Mouse (Mus musculus) MN1 (cell line): ENCODE data around the gene Ctnnbl1.

Experiments
- DNase-seq: peaks from one replicate; pipeline ENCODE4 v3.0.0-alpha.2; 2016; ENCODE audit warnings: low spot score

Gene Ctnnbl1

DNA sequence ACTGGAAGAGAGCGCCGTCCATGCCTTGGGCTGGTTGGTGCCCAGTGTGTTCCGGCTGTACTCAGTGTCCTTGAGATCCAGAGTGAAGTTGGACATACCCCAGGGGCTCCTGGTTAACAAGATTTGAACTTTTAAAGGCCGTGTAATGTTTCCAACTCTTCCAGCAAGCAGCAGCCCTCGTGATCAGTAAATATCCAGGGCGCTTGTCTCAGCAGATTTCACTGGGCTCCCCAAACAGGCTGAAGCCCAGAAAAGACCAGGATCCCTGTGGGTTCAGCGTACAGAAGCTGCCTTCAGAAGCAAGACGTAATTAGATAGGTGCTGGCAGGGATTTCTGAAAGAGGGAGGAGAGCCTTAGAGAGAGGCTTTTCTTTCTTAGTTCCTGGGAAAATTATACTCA is 137.9 kb downstream of the Ctnnbl1 start:
- no peak for DNase-seq

- DNase-seq: no peak
Measured at GRCm38 (mm10) chr2:157877394-157877793, 140.2 kb downstream of the Ctnnbl1 start.

DNA sequence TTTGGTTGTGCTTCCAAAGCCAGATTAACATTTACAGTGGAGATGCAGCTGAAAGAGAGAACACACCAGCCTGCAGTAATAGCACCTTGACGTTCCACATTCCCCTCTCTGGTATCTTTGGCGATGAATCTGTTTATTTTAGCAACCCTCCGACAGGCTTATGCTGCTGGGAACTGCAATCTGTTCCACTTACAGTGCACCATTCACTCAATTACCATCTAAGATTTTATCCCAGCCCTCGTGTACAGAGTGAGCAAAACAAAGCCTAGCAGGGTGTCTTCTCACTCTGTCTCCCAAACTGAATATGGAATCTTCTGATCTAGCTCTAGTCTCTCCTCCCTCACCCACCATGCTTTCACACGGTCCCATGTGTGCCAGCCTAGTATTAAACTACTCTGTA is 140.8 kb downstream of the Ctnnbl1 start:
- no peak for DNase-seq

DNA sequence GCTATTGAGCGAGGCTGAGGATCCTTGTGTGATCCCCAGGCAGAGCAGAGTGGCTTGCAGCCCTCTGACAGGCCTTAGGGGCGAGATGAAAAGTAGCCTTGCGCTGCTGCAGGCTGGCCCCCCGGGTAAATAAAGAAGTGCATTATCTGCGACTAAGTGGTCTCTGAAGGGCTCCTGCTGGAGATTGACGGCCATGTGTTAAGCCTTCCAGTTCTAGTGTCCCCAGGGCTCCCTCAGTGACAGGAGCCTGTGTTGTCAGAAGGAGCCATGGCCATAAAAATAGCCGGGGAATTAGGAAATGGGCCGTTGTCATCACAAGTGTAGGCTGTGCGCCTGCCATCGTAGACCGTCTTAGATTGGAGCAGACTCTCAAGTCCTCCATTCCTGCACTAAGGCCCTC is 144.7 kb downstream of the Ctnnbl1 start:
- no peak for DNase-seq

DNA sequence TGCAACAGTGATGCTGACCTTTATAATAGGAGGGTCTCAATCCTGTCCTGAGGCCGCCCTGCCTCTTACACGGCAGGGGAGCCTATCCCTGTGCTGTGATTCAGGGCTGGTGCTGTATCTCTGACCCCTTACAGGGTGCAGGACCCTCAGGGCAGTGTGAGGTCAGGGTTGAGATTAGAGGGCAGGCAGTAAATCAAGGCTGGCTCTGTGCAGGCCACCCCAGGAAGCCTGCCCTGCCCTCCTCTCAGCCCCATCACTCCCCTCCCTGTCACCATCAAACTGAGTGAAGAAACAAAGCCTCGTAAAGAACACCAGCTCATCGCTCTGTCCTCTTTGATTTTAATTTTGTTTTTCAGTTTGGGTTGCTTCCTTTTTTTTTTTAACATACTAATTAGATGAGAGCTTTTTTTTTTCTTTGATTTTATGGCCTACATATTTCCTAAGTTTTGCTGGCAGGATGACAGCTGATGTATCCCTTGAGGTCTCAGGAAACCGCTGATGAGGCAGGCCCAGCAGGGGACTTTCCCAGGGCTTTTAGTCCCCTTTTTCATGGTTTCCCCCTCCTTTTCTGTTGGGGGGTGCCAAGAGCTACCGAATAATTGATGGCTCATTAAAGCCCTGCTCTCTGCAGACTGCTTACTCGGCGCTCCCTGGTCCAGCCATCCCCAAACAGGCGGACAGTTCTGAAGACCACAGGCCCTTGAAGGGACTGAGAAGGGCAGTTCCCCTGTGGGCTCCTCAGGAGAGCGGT is 150.2 kb downstream of the Ctnnbl1 start:
- peak; percentile 57 for DNase-seq

DNA sequence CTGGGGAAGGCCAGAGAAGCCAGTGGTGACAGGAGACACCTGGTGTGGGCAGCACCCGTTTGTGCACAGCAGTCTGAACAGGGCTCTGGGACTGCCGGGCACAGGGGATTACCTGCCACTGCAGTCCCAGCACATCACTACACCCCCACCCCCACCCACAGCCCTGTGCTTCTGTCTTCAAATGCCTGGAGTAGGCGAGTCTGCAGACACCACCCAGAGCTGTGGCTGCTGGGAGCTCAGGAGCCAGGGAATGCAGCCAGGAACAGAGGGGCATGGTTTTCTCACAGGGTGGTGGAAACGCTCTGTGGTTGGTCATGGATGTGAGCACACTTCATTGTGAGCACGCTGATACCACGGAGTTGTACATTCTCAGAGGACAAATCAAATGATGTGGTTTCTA is 154.0 kb downstream of the Ctnnbl1 start:
- no peak for DNase-seq

DNA sequence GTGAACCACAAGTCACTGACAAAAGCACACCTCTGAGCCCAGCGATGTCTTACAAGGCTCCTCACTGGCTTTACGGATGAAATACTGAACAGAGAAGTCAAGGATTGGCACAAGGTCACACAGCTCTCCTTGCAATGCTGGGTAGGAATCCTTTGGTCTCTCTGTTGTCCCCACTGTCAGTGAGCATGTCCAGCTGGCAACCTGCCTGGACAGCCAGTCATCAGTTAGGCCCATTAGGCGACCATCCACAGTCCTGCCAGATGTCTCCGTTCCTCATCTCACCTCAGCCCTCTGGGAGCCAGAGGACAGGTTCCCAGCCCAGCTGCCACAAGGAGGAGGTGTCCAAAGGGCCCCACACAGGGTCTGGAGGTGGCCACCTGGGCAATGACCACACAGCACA is 159.9 kb downstream of the Ctnnbl1 start:
- DNase-seq: peak; percentile 60

GRCm38 (mm10) chr2:157913204-157913636 is 176.0 kb downstream of the Ctnnbl1 start:
- no peak for DNase-seq

DNA sequence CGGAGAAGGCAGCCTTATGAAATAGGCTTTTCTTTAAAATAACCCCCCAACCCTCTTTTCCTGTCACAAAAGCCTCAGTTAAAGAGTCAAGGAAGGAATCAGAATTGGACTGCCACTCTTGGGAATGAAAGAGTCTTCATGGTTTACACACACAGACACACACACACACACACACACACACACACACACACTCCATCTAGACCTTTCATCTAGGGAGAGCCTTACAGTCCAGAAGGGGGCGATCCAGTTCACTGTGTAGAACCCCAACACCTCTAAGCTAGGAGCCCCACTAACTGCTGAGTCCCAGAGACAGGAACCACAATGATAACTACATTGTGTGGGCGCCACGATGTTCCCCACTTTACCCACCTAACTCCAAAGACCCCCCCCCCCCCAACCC is 176.5 kb downstream of the Ctnnbl1 start:
- no peak for DNase-seq

DNA sequence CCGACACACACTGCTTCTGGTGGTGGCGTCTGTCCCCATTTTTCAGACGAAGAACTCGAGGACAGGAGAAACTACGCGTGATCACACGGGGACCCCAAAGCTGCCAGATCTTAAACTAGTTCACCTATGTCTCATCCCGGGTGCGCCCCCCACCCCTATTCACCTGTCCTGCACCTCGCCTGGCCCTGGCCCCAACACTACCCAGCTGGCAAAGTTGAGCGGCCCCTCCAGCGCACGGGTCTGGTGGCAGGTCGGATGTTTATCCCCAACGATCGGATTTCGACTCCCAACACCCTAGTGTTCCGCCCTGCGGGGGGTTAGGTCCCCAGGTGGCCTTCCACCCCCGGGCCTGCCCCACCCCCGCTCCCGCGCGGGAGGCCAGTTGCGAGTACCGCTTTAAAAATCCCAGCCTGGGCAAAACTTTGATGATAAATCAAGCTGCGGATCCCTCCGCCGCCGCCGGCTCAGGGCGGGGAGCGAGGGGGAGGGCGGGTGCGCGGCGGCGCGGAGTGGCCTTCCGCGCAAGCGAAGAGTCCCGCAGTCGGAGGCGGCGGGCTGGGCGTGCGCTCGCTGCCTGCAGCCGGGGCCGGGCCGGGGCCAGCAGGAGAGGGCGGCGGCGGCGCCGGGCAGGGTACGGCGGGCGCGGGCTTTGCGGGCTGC is 177.0 kb downstream of the Ctnnbl1 start, which contains the start of gene Vstm2l:
Gene Vstm2l (plus strand): TSS at position 549 of the 660 bp plus-strand sequence.
- peak; percentile 58 for DNase-seq

- no peak for DNase-seq
Measured at GRCm38 (mm10) chr2:157914889-157915517, 177.8 kb downstream of the Ctnnbl1 start.

- DNase-seq: no peak
Measured at GRCm38 (mm10) chr2:157918529-157918928, 181.3 kb downstream of the Ctnnbl1 start.

DNA sequence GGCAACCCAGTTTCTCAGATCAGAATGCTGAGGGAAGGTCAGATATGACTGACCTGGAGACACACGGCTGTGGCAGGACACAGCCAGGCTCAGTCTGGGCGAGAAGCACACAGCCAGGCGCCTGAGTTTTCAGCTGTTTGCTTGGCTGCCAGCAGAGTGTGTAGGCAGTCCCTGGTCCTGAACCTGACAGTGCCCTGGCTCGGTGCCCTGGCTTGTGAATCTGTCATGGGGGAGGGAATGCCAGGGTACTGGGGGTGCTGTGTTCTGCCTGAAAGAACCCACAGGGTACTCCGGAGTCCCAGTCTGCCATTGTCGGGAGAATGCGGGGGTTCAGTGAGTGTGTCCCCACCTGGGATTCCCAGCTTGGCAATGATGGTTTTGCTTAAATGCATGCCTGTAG is 184.3 kb downstream of the Ctnnbl1 start:
- DNase-seq: no peak

DNA sequence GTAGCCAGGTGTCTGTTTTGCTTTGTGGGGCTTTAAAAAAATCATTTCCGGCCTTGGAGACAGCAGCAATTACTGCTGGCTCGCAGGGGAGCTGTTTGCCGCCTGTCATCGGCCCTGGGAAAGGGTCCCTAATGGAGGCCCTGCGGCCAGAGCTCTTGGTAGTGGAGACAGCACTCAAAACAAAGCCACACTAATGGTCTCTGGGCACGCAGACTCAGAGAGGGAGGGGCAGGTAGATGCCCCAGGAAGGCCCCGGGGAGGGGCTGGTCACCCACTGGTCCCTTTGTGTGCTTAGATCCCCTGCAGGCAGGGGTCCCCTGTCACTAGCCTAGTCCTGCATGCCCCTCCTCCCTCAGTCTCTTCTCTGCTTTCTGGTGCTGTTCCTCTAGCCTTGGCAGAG is 186.2 kb downstream of the Ctnnbl1 start:
- no peak for DNase-seq

DNA sequence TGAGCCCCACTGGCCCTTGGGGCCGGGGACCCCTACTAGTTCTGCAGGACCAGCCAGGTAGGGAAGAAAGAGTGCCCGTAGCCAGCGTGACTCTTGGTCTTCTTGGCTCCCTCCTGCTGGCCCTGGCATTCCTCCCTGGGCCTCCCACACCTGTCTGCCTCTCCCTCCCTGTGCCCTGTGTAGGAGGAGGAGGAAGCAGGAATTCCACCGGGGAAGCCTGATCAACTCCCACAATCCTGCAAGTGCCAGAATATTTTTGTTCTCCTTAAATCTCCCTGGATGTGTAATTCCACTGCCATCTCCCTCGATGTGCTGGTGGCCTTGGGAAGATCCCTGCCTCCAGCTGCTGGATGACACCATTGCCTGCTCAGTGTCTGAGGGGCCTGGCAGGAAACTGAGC is 187.3 kb downstream of the Ctnnbl1 start:
- no peak for DNase-seq

- no peak for DNase-seq
Measured at GRCm38 (mm10) chr2:157926502-157926901, 189.3 kb downstream of the Ctnnbl1 start.

DNA sequence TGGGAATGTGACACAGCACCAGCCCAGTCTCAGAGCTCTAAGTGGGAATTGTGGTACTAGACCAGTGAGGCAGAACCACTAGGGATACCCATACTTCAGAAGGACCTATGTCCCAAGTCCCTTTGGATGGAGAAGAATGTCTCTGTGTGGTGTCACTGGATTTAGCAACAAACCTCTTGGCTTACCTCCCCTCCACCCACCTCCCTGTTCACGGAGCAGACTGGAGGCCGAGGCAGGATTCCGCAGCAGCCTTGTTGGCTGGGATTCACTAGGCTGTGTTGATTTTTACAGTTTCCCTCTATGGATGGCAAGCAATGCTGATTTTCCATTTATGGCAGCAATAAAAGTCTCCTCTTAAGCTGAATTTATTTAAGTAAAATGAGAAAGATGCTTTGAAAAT is 189.7 kb downstream of the Ctnnbl1 start:
- DNase-seq: no peak

GRCm38 (mm10) chr2:157927397-157927796 is 190.2 kb downstream of the Ctnnbl1 start:
- no peak for DNase-seq

DNA sequence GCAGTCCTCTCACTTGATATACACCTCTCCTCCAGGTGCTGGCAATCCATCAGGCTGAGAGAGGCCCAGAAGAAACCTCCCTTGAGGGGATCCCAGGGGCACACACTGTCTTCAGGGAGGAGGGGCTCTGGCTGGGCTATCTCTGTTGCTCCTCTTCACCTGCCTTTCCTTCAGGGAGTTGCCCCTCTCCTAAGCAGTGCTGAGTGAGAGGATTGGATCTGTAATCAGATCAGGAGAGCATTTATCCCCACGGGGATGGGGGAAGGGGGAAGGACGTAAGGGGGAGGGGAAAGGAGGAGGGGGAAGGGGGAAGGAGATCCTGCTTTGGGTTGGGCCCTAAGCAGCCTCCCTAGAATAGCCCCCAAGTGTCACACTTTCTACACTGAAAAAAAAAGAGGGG is 190.6 kb downstream of the Ctnnbl1 start:
- no peak for DNase-seq

DNA sequence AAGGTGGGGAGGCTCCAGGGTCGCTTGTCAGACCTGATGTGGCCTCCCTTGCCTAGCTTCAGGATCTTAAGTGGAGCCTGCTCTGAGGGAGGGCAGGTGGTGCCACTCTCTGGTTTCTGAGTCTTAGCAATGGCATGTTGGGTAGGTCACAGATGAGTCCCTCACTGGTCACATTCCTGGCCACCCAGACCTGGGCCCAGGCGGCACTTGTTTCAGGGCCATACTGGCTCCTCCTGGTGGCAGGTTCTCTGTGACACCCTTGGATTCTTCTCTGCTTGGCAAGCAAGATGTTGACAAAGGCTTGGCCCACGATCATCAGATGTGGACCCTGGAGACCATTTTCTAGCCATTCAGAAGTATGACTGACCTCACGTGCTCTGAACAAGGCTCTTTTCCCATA is 195.5 kb downstream of the Ctnnbl1 start:
- DNase-seq: peak; percentile 18

- DNase-seq: no peak
Measured at GRCm38 (mm10) chr2:157935444-157936171, 198.4 kb downstream of the Ctnnbl1 start.

DNA sequence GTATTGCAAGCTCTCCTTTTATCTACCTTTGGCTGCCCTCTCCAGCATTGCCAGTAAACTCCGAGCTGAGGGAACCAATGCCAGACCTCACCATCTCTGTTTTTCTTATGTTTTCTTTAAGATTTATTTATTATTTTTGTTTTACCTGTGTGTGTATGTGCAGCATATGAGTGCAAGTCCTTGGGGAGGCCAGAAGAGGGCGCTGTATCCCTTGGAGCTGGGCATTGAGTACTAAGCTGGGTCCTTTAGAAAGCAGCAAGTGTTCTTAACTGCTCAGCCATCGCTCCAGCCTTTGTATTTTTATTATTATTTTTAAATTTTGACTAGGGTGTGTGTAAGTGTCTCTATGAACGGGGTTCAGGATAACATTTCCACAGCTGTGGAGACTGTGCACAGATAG is 199.5 kb downstream of the Ctnnbl1 start:
- no peak for DNase-seq
